Mouse (Mus musculus): ENCODE data around the gene Nckap5. TPM values are rescaled to one million over a fixed set of nuclear protein-coding genes. Genes with fewer than 3 reads are reported as not detected.

The Nckap5 gene
- polyA plus RNA-seq, 1 experiment, result not detected

- H3K27ac ChIP-seq (ENCODE audit: control insufficient read depth, insufficient read depth, low read depth, low read length, poor library complexity), result no peak overlapping the region
- no peaks in the 10 kb centered on the region for H3K4me1 ChIP-seq (ENCODE audit: control insufficient read depth, insufficient read depth, low read length)
- WGBS, result 71% methylated on average over 9 of the region's 9 CpGs
- no peak overlapping the region for H3K4me3 ChIP-seq (replicated peaks; ENCODE audit: control insufficient read depth, low read depth, low read length)
- TF ChIP-seq CTCF (IDR thresholded peaks at IDR 0.05; ENCODE audit: control insufficient read depth, insufficient read depth, low read length), result no peak
- TF ChIP-seq POLR2A (IDR thresholded peaks at IDR 0.05; ENCODE audit: borderline replicate concordance, control insufficient read depth, low read depth, low read length), result no peak
These were observed 213.0 kb downstream of the Nckap5 start for GRCm38 (mm10) chr1:126617464-126618041.

GRCm38 (mm10) chr1:126616964-126617363, 213.6 kb downstream of the Nckap5 start:
- Histone ChIP-seq H3K4me3 (replicated peaks; ENCODE audit: control insufficient read depth, low read depth, low read length) (no peak overlapping the region), H3K27ac (ENCODE audit: control insufficient read depth, insufficient read depth, low read depth, low read length, poor library complexity) (no peak overlapping the region), H3K4me1 (ENCODE audit: control insufficient read depth, insufficient read depth, low read length) (no peaks in the 10 kb centered on the region)
- TF ChIP-seq CTCF (IDR thresholded peaks at IDR 0.05; ENCODE audit: control insufficient read depth, insufficient read depth, low read length) (no peak), POLR2A (IDR thresholded peaks at IDR 0.05; ENCODE audit: borderline replicate concordance, control insufficient read depth, low read depth, low read length) (no peak)
- 61% methylated on average over 5 of the region's 5 CpGs for WGBS

- Histone ChIP-seq H3K4me1 (ENCODE audit: control insufficient read depth, insufficient read depth, low read length) (no peaks in the 10 kb centered on the region), H3K4me3 (replicated peaks; ENCODE audit: control insufficient read depth, low read depth, low read length) (no peak overlapping the region), H3K27ac (ENCODE audit: control insufficient read depth, insufficient read depth, low read depth, low read length, poor library complexity) (no peak overlapping the region)
- TF ChIP-seq POLR2A (IDR thresholded peaks at IDR 0.05; ENCODE audit: borderline replicate concordance, control insufficient read depth, low read depth, low read length) (no peak), CTCF (IDR thresholded peaks at IDR 0.05; ENCODE audit: control insufficient read depth, insufficient read depth, low read length) (no peak)
- 71% methylated on average over 4 of the region's 4 CpGs for WGBS
These were observed 217.7 kb downstream of the Nckap5 start for GRCm38 (mm10) chr1:126612916-126613315.

- Histone ChIP-seq H3K4me3 (replicated peaks; ENCODE audit: control insufficient read depth, low read depth, low read length) (no peak overlapping the region), H3K27ac (ENCODE audit: control insufficient read depth, insufficient read depth, low read depth, low read length, poor library complexity) (no peak overlapping the region), H3K4me1 (ENCODE audit: control insufficient read depth, insufficient read depth, low read length) (no peaks in the 10 kb centered on the region)
- WGBS, result 82% methylated on average over 4 of the region's 4 CpGs
- TF ChIP-seq POLR2A (IDR thresholded peaks at IDR 0.05; ENCODE audit: borderline replicate concordance, control insufficient read depth, low read depth, low read length) (no peak), CTCF (IDR thresholded peaks at IDR 0.05; ENCODE audit: control insufficient read depth, insufficient read depth, low read length) (no peak)
These were observed 222.0 kb downstream of the Nckap5 start for GRCm38 (mm10) chr1:126608586-126608985.

- TF ChIP-seq CTCF (IDR thresholded peaks at IDR 0.05; ENCODE audit: control insufficient read depth, insufficient read depth, low read length), result no peak
- no peak for TF ChIP-seq POLR2A (IDR thresholded peaks at IDR 0.05; ENCODE audit: borderline replicate concordance, control insufficient read depth, low read depth, low read length)
- 85% methylated on average over 14 of the region's 14 CpGs for WGBS
- no peak overlapping the region for H3K27ac ChIP-seq (ENCODE audit: control insufficient read depth, insufficient read depth, low read depth, low read length, poor library complexity)
These were observed 224.2 kb downstream of the Nckap5 start for GRCm38 (mm10) chr1:126606189-126607080.

GRCm38 (mm10) chr1:126604551-126604950, 226.0 kb downstream of the Nckap5 start:
- TF ChIP-seq CTCF (IDR thresholded peaks at IDR 0.05; ENCODE audit: control insufficient read depth, insufficient read depth, low read length) (no peak), POLR2A (IDR thresholded peaks at IDR 0.05; ENCODE audit: borderline replicate concordance, control insufficient read depth, low read depth, low read length) (no peak)
- Histone ChIP-seq H3K4me3 (replicated peaks; ENCODE audit: control insufficient read depth, low read depth, low read length) (no peak overlapping the region), H3K27ac (ENCODE audit: control insufficient read depth, insufficient read depth, low read depth, low read length, poor library complexity) (no peak overlapping the region), H3K4me1 (ENCODE audit: control insufficient read depth, insufficient read depth, low read length) (no peaks in the 10 kb centered on the region)
- 70% methylated on average over 9 of the region's 9 CpGs for WGBS

More at GRCm38 (mm10) chr1:126606189-126607080, 224.2 kb downstream of the Nckap5 start:
- no peak overlapping the region for H3K4me3 ChIP-seq (replicated peaks; ENCODE audit: control insufficient read depth, low read depth, low read length)
- H3K4me1 ChIP-seq (ENCODE audit: control insufficient read depth, insufficient read depth, low read length), result no peaks in the 10 kb centered on the region

- 76% methylated on average over 7 of the region's 7 CpGs for WGBS
- H3K4me3 ChIP-seq (replicated peaks; ENCODE audit: control insufficient read depth, low read depth, low read length), result no peak overlapping the region
- H3K27ac ChIP-seq (ENCODE audit: control insufficient read depth, insufficient read depth, low read depth, low read length, poor library complexity), result no peak overlapping the region
These were observed 226.7 kb downstream of the Nckap5 start for GRCm38 (mm10) chr1:126603771-126604515.

GRCm38 (mm10) chr1:126600596-126600995, 230.0 kb downstream of the Nckap5 start:
- 66% methylated on average over 4 of the region's 4 CpGs for WGBS
- no peaks in the 10 kb centered on the region for H3K4me1 ChIP-seq (ENCODE audit: control insufficient read depth, insufficient read depth, low read length)
- no peak overlapping the region for H3K4me3 ChIP-seq (replicated peaks; ENCODE audit: control insufficient read depth, low read depth, low read length)
- no peak overlapping the region for H3K27ac ChIP-seq (ENCODE audit: control insufficient read depth, insufficient read depth, low read depth, low read length, poor library complexity)
- TF ChIP-seq CTCF (IDR thresholded peaks at IDR 0.05; ENCODE audit: control insufficient read depth, insufficient read depth, low read length) (no peak), POLR2A (IDR thresholded peaks at IDR 0.05; ENCODE audit: borderline replicate concordance, control insufficient read depth, low read depth, low read length) (no peak)

More at GRCm38 (mm10) chr1:126603771-126604515, 226.7 kb downstream of the Nckap5 start:
- no peaks in the 10 kb centered on the region for H3K4me1 ChIP-seq (ENCODE audit: control insufficient read depth, insufficient read depth, low read length)
- no peak for TF ChIP-seq CTCF (IDR thresholded peaks at IDR 0.05; ENCODE audit: control insufficient read depth, insufficient read depth, low read length)
- no peak for TF ChIP-seq POLR2A (IDR thresholded peaks at IDR 0.05; ENCODE audit: borderline replicate concordance, control insufficient read depth, low read depth, low read length)
